Mouse (Mus musculus) cerebellum, adult 2 months (tissue): ENCODE results near the gene Drd5.

Source experiments
- CTCF ChIP-seq: fragments of 200-500 bp; IDR thresholded peaks from 2 replicates; pipeline ENCODE4 v1.5.1; 2011; ENCODE audit warnings: low read depth, mild to moderate bottlenecking, control low read depth, low read length, moderate library complexity, borderline replicate concordance; ENCODE audit not compliant: insufficient read depth
- POLR2A ChIP-seq: fragments of 200-500 bp; IDR thresholded peaks from 2 replicates; pipeline ENCODE4 v1.6.1; 2011; ENCODE audit warnings: low read length, control low read depth, borderline replicate concordance; ENCODE audit not compliant: insufficient read depth

DNA sequence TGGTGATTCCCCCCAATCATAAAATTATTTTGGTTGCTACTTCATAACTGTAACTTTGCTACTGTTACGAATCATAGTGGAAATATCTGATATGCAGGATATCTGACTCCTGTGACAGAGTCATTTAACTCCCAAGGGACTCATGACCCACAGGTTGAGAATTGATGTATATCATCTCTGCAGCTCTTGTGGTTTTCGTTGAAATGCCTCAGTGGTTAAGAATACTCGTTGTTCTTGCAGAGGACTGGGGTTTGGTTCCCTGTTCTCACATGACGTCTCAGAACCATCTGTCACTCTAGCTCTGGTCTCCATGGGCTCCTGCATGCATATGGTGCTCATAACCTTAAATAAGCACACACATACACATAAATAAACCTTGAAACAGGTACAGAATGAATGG, 14.2 kb downstream of the Drd5 start:
- no peak for TF ChIP-seq CTCF
- TF ChIP-seq POLR2A, result no peak
